Mouse (Mus musculus) neural tube, embryonic 15.5 days (tissue): Measurements from ENCODE around the gene Pparg. TPM values are rescaled to one million over a fixed set of nuclear protein-coding genes. Genes with fewer than 3 reads are reported as not detected.

Source experiments
- ATAC-seq: fragments of 200-750 bp; cut with Nextera tagmentation; 2 replicates; pipeline ENCODE4 v1.8.0; 2017; ENCODE audit warnings: mild to moderate bottlenecking, moderate TSS enrichment, moderate library complexity; ENCODE audit not compliant: low FRiP score
- H3K27ac ChIP-seq: fragments of 300-500 bp; sonication (generic); replicated peaks from 2 replicates; pipeline ENCODE4 v1.5.1; 2015; ENCODE audit warnings: mild to moderate bottlenecking, inconsistent platforms
- H3K27me3 ChIP-seq: fragments of 300-500 bp; sonication (generic); replicated peaks from 2 replicates; pipeline ENCODE4 v1.6.1; 2015; ENCODE audit warnings: inconsistent platforms
- H3K36me3 ChIP-seq: fragments of 300-500 bp; sonication (generic); 2 replicates; pipeline ENCODE4 v1.6.1; 2015; ENCODE audit warnings: inconsistent platforms
- H3K4me1 ChIP-seq: fragments of 300-500 bp; sonication (generic); 2 replicates; pipeline ENCODE4 v1.6.1; 2015; ENCODE audit warnings: inconsistent platforms
- H3K4me2 ChIP-seq: fragments of 300-500 bp; sonication (generic); 2 replicates; pipeline ENCODE4 v1.6.1; 2015; ENCODE audit warnings: inconsistent platforms, mild to moderate bottlenecking, moderate library complexity
- H3K4me3 ChIP-seq: fragments of 300-500 bp; sonication (generic); replicated peaks from 2 replicates; pipeline ENCODE4 v1.5.1; 2015; ENCODE audit warnings: mild to moderate bottlenecking, inconsistent platforms
- H3K9ac ChIP-seq: fragments of 300-500 bp; sonication (generic); replicated peaks from 2 replicates; pipeline ENCODE4 v1.6.1; 2015; ENCODE audit warnings: mild to moderate bottlenecking, inconsistent platforms
- H3K9me3 ChIP-seq: fragments of 300-500 bp; sonication (generic); replicated peaks from 2 replicates; pipeline ENCODE4 v1.6.1; 2016; ENCODE audit warnings: inconsistent platforms
- WGBS: fragments of 180-500 bp; shearing (Covaris S2); methylation state at CpG from one replicate; pipeline ENCODE4 v1.1.7; 2015; ENCODE audit warnings: mixed read lengths; 5-methylcytosine and 5-hydroxymethylcytosine counted together
- polyA plus RNA-seq: library from polyadenylated mRNA; unstranded; fragments of >200 nt; fragmentation: Nextera tagmentation; extraction: Ambion mirVana; gene quantifications from 2 replicates; pipeline ENCODE4 v1.2.1, GENCODE M21; 2015

Gene Pparg
- polyA plus RNA-seq, 1 experiment from 2014 or later: 0.56 TPM

- Histone ChIP-seq H3K36me3 (no peaks in the 10 kb centered on the region), H3K27ac (no peak overlapping the region), H3K4me2 (no peak overlapping the region), H3K27me3 (peaks cover 7% of the 10 kb centered on the region), H3K9ac (no peak overlapping the region), H3K4me3 (no peak overlapping the region), H3K9me3 (no peaks in the 10 kb centered on the region), H3K4me1 (peaks cover 2% of the 10 kb centered on the region)
- no peak for ATAC-seq
- WGBS: 86% methylated on average over 3 of the region's 3 CpGs
Observed at GRCm38 (mm10) chr6:115366869-115367610, 6.3 kb downstream of the Pparg start.

- no peaks in the 10 kb centered on the region for H3K36me3 ChIP-seq
- no peak overlapping the region for H3K4me3 ChIP-seq
- no peak overlapping the region for H3K4me2 ChIP-seq
- H3K27me3 ChIP-seq: no peaks in the 10 kb centered on the region
- 86% methylated on average over 5 of the region's 5 CpGs for WGBS
- no peaks in the 10 kb centered on the region for H3K4me1 ChIP-seq
- H3K27ac ChIP-seq: no peak overlapping the region
- H3K9ac ChIP-seq: no peak overlapping the region
- no peak for ATAC-seq
- no peaks in the 10 kb centered on the region for H3K9me3 ChIP-seq
Observed at GRCm38 (mm10) chr6:115374871-115375852, 14.4 kb downstream of the Pparg start.

- H3K27me3 ChIP-seq: no peaks in the 10 kb centered on the region
- no peaks in the 10 kb centered on the region for H3K9me3 ChIP-seq
- WGBS: 92% methylated on average over 5 of the region's 5 CpGs
- no peak overlapping the region for H3K4me2 ChIP-seq
- no peak for ATAC-seq
- H3K4me1 ChIP-seq: no peaks in the 10 kb centered on the region
- H3K27ac ChIP-seq: no peak overlapping the region
- H3K4me3 ChIP-seq: no peak overlapping the region
- no peaks in the 10 kb centered on the region for H3K36me3 ChIP-seq
- no peak overlapping the region for H3K9ac ChIP-seq
Observed at GRCm38 (mm10) chr6:115380596-115380995, 19.8 kb downstream of the Pparg start.

GRCm38 (mm10) chr6:115382712-115383111, 22.0 kb downstream of the Pparg start:
- H3K27me3 ChIP-seq: no peaks in the 10 kb centered on the region
- no peaks in the 10 kb centered on the region for H3K36me3 ChIP-seq
- H3K9me3 ChIP-seq: no peaks in the 10 kb centered on the region
- no peak overlapping the region for H3K9ac ChIP-seq
- ATAC-seq: no peak
- H3K27ac ChIP-seq: no peak overlapping the region
- H3K4me1 ChIP-seq: no peaks in the 10 kb centered on the region
- 81% methylated on average over 5 of the region's 5 CpGs for WGBS
- H3K4me2 ChIP-seq: no peak overlapping the region
- H3K4me3 ChIP-seq: no peak overlapping the region

GRCm38 (mm10) chr6:115389945-115390540, 29.3 kb downstream of the Pparg start:
- Histone ChIP-seq H3K36me3 (no peaks in the 10 kb centered on the region), H3K4me3 (no peak overlapping the region), H3K4me2 (no peak overlapping the region), H3K27ac (no peak overlapping the region), H3K9me3 (no peaks in the 10 kb centered on the region), H3K9ac (no peak overlapping the region), H3K4me1 (no peaks in the 10 kb centered on the region), H3K27me3 (no peaks in the 10 kb centered on the region)
- no peak for ATAC-seq
- 76% methylated on average over 4 of the region's 4 CpGs for WGBS

GRCm38 (mm10) chr6:115396911-115397310, 36.2 kb downstream of the Pparg start:
- no peak overlapping the region for H3K4me2 ChIP-seq
- no peak overlapping the region for H3K4me3 ChIP-seq
- H3K4me1 ChIP-seq: no peaks in the 10 kb centered on the region
- no peak overlapping the region for H3K9ac ChIP-seq
- no peak overlapping the region for H3K27ac ChIP-seq
- no peak for ATAC-seq
- WGBS: 70% methylated on average over 3 of the region's 3 CpGs
- no peaks in the 10 kb centered on the region for H3K27me3 ChIP-seq
- H3K9me3 ChIP-seq: no peaks in the 10 kb centered on the region
- H3K36me3 ChIP-seq: no peaks in the 10 kb centered on the region

- no peaks in the 10 kb centered on the region for H3K9me3 ChIP-seq
- H3K36me3 ChIP-seq: no peaks in the 10 kb centered on the region
- no peak overlapping the region for H3K9ac ChIP-seq
- no peaks in the 10 kb centered on the region for H3K27me3 ChIP-seq
- H3K4me1 ChIP-seq: no peaks in the 10 kb centered on the region
- 75% methylated on average over 2 of the region's 2 CpGs for WGBS
- no peak overlapping the region for H3K4me3 ChIP-seq
- H3K4me2 ChIP-seq: no peak overlapping the region
- ATAC-seq: no peak
- no peak overlapping the region for H3K27ac ChIP-seq
Observed at GRCm38 (mm10) chr6:115404354-115404753, 43.6 kb downstream of the Pparg start.

GRCm38 (mm10) chr6:115411477-115411876, 50.7 kb downstream of the Pparg start:
- no peaks in the 10 kb centered on the region for H3K36me3 ChIP-seq
- ATAC-seq: no peak
- H3K9ac ChIP-seq: no peak overlapping the region
- no peaks in the 10 kb centered on the region for H3K4me1 ChIP-seq
- WGBS: 6% methylated on average over 1 of the region's 1 CpGs
- no peaks in the 10 kb centered on the region for H3K27me3 ChIP-seq
- H3K4me3 ChIP-seq: no peak overlapping the region
- no peaks in the 10 kb centered on the region for H3K9me3 ChIP-seq
- no peak overlapping the region for H3K27ac ChIP-seq
- H3K4me2 ChIP-seq: no peak overlapping the region

- no peaks in the 10 kb centered on the region for H3K36me3 ChIP-seq
- 84% methylated on average over 3 of the region's 3 CpGs for WGBS
- no peak overlapping the region for H3K4me3 ChIP-seq
- no peak for ATAC-seq
- no peak overlapping the region for H3K9ac ChIP-seq
- no peaks in the 10 kb centered on the region for H3K27me3 ChIP-seq
- H3K9me3 ChIP-seq: no peaks in the 10 kb centered on the region
- no peak overlapping the region for H3K4me2 ChIP-seq
- H3K27ac ChIP-seq: no peak overlapping the region
- no peaks in the 10 kb centered on the region for H3K4me1 ChIP-seq
Observed at GRCm38 (mm10) chr6:115418171-115418570, 57.4 kb downstream of the Pparg start.

- Histone ChIP-seq H3K36me3 (no peaks in the 10 kb centered on the region), H3K27me3 (no peaks in the 10 kb centered on the region), H3K4me2 (no peak overlapping the region), H3K4me1 (no peaks in the 10 kb centered on the region), H3K9ac (no peak overlapping the region), H3K27ac (no peak overlapping the region), H3K4me3 (no peak overlapping the region), H3K9me3 (no peaks in the 10 kb centered on the region)
- 89% methylated on average over 3 of the region's 3 CpGs for WGBS
- no peak for ATAC-seq
Observed at GRCm38 (mm10) chr6:115418964-115419363, 58.2 kb downstream of the Pparg start.

GRCm38 (mm10) chr6:115420963-115421362, 60.2 kb downstream of the Pparg start:
- no peaks in the 10 kb centered on the region for H3K4me1 ChIP-seq
- no peak overlapping the region for H3K27ac ChIP-seq
- no peaks in the 10 kb centered on the region for H3K9me3 ChIP-seq
- no peaks in the 10 kb centered on the region for H3K36me3 ChIP-seq
- 55% methylated on average over 1 of the region's 1 CpGs for WGBS
- H3K4me2 ChIP-seq: no peak overlapping the region
- ATAC-seq: no peak
- no peak overlapping the region for H3K9ac ChIP-seq
- H3K27me3 ChIP-seq: no peaks in the 10 kb centered on the region
- H3K4me3 ChIP-seq: no peak overlapping the region
